Mouse (Mus musculus): ENCODE measurements around the gene Thada. TPM values are rescaled to one million over a fixed set of nuclear protein-coding genes. Genes with fewer than 3 reads are reported as not detected.
A peak's percentile ranks its signal among the peaks of the same experiment; 100 is the strongest.

Thada gene
- total and polyA plus RNA-seq, 3 experiments = 17.3 to 26.7 (median 22.2) TPM

DNA sequence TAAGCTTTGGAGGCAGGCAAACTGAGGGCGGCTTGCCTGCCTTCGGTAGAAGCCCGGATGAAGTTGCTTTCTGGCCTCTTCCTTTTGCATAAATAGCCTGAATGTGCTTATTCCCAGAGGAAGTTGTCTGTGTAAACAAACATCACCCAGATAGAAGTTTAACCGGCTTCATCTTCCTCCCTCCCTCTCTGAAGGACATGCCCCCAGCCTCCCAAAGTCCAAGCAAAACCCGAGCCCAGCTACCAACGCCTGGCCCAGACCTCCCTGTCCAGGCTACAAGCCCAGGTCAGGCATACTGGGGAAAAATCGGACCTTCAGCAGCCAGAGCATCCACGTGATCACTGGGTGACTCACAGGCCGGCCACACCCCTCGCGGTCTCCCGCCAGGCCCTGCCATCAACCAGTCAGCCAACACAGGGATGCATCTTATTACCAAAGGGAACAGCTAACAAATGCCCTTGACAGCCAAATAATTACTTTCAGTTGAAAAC is 282.7 kb downstream of the Thada start:
- DNase-seq (ENCODE audit: extremely low read depth) = peak; percentile 73
- dilution Hi-C loops (cut with MboI; ENCODE audit: extremely low pct_ligation_motif_present, extremely low pct_unique_long_range_greater_than_20kb, low sequenced_read_pairs) (no loop called here), in situ Hi-C loops (cut with MboI; ENCODE audit: low pct_ligation_motif_present, low pct_unique_long_range_greater_than_20kb, low sequenced_read_pairs) (loop anchor here (5.0 kb wide), 1 partner anchor 61 kb away; no protein-coding TSS in a partner anchor)
- H3K9ac ChIP-seq (ENCODE audit: insufficient read depth, low read depth) = peak overlapping the region; percentile 60
- peaks cover 0 to 21% of the 10 kb centered on the region in 2 experiments for H3K36me3 ChIP-seq (replicated peaks in 1 of 2; ENCODE audit: control insufficient read depth in 1 of 2, insufficient read depth in 1 of 2, low read length in 1 of 2)
- H3K4me2 ChIP-seq (ENCODE audit: insufficient read depth, low read depth, poor library complexity, severe bottlenecking) = peak overlapping the region; percentile 96
- peak overlapping the region; percentile 7 to 24 (median 17) for H3K4me3 ChIP-seq (replicated peaks in 1 of 3; ENCODE audit: low read depth in 2 of 3, low read length in 2 of 3, poor library complexity in 1 of 3)
- TF ChIP-seq POLR2AphosphoS2 (IDR thresholded peaks at IDR 0.05; ENCODE audit: low read depth, low read length) (no peak), CHD2 (IDR thresholded peaks at IDR 0.05; ENCODE audit: low read length) (no peak), NRF1 (IDR thresholded peaks at IDR 0.05; ENCODE audit: low read depth, low read length) (no peak), ZMIZ1 (IDR thresholded peaks at IDR 0.05; ENCODE audit: low read depth, low read length) (no peak), ETS1 (conservative IDR thresholded peaks at IDR 0.05; ENCODE audit: low read depth, low read length) (peak; percentile 47), JUN (IDR thresholded peaks at IDR 0.05; ENCODE audit: insufficient read depth, low read depth, low read length) (no peak), POLR2A (IDR thresholded peaks at IDR 0.05; ENCODE audit: low read depth, low read length) (peak; percentile 64), CHD1 (IDR thresholded peaks at IDR 0.05; ENCODE audit: low read depth, low read length) (0 out of 2 replicates have a peak, but pooled peaks have one; percentile 2), RAD21 (IDR thresholded peaks at IDR 0.05; ENCODE audit: low read depth, low read length) (no peak), E2F4 (IDR thresholded peaks at IDR 0.05; ENCODE audit: insufficient replicate concordance, low read depth, low read length) (0 out of 2 replicates have a peak, but pooled peaks have one; percentile 46), ELF1 (IDR thresholded peaks at IDR 0.05; ENCODE audit: low read depth, low read length) (no peak), TCF12 (IDR thresholded peaks at IDR 0.05; ENCODE audit: low read depth, low read length) (0 out of 2 replicates have a peak, but pooled peaks have one; percentile 56), MAZ (IDR thresholded peaks at IDR 0.05; ENCODE audit: low read depth, low read length) (no peak), MAX (IDR thresholded peaks at IDR 0.05; ENCODE audit: low read length) (peak; percentile 74), NELFE (IDR thresholded peaks at IDR 0.05; ENCODE audit: low read depth, low read length) (no peak), BHLHE40 (IDR thresholded peaks at IDR 0.05; ENCODE audit: low read depth, low read length) (peak; percentile 94), USF1 (IDR thresholded peaks at IDR 0.05; ENCODE audit: low read depth, low read length) (peak; percentile 81), PAX5 (IDR thresholded peaks at IDR 0.05; ENCODE audit: low read length) (no peak), HCFC1 (IDR thresholded peaks at IDR 0.05; ENCODE audit: low read depth, low read length) (no peak; the same call in 1 of the 2 replicates), ZKSCAN1 (IDR thresholded peaks at IDR 0.05; ENCODE audit: borderline replicate concordance, low read depth, low read length) (no peak), MXI1 (IDR thresholded peaks at IDR 0.05; ENCODE audit: low read depth, low read length) (peak; percentile 80), MAFK (IDR thresholded peaks at IDR 0.05; ENCODE audit: insufficient replicate concordance, low read length) (no peak), TBP (conservative IDR thresholded peaks at IDR 0.05; ENCODE audit: low read depth, low read length) (0 out of 2 replicates have a peak, but pooled peaks have one; percentile 33), MYC (IDR thresholded peaks at IDR 0.05; ENCODE audit: low read depth, low read length) (no peak), MEF2A (IDR thresholded peaks at IDR 0.05; ENCODE audit: borderline replicate concordance, low read depth, low read length) (no peak), SMC3 (IDR thresholded peaks at IDR 0.05; ENCODE audit: low read depth, low read length) (no peak), SIN3A (IDR thresholded peaks at IDR 0.05; ENCODE audit: low read length) (0 out of 2 replicates have a peak, but pooled peaks have one; percentile 29), USF2 (conservative IDR thresholded peaks at IDR 0.05; ENCODE audit: low read depth, low read length) (peak; percentile 69), IRF4 (IDR thresholded peaks at IDR 0.05; ENCODE audit: low read depth, low read length) (no peak; the same call in 1 of the 2 replicates), ZC3H11A (IDR thresholded peaks at IDR 0.05; ENCODE audit: low read depth, low read length) (no peak), CTCF (conservative IDR thresholded peaks at IDR 0.05 in 1 of 2, IDR thresholded peaks at IDR 0.05 in 1 of 2; ENCODE audit: low read depth in 2 of 2, low read length in 2 of 2) (no peak)
- H3K27me3 ChIP-seq (replicated peaks) = no peaks in the 10 kb centered on the region
- H3K9me3 ChIP-seq (replicated peaks; ENCODE audit: low read length) = peaks cover 10% of the 10 kb centered on the region
- peak overlapping the region; percentile 62 for H3K27ac ChIP-seq (ENCODE audit: insufficient read depth, low read depth)
- H3K79me2 ChIP-seq (replicated peaks; ENCODE audit: control insufficient read depth, extremely low read depth, insufficient read depth, poor library complexity, severe bottlenecking) = peaks cover 19% of the 10 kb centered on the region
- H3K4me1 ChIP-seq (ENCODE audit: control insufficient read depth in 1 of 2, insufficient read depth in 2 of 2) = peaks cover 0 to 35% of the 10 kb centered on the region in 2 experiments; a peak in 2 of 4 replicates

Measured in CH12.LX (cell line).